Mouse (Mus musculus) midbrain, embryonic 12.5 days (tissue): ENCODE results near the gene Cog6. TPM values are rescaled to one million over a fixed set of nuclear protein-coding genes. Genes with fewer than 3 reads are reported as not detected.

Experiments
- ATAC-seq: fragments of 200-750 bp; cut with Nextera tagmentation; 2 replicates; pipeline ENCODE4 v1.8.0; 2017; ENCODE audit warnings: low read depth, moderate TSS enrichment, moderate library complexity; ENCODE audit not compliant: low FRiP score
- H3K27ac ChIP-seq: fragments of 300-500 bp; sonication (generic); replicated peaks from 2 replicates; pipeline ENCODE4 v1.5.1; 2016; ENCODE audit warnings: mild to moderate bottlenecking
- H3K27me3 ChIP-seq: fragments of 300-500 bp; sonication (generic); 2 replicates; pipeline ENCODE4 v1.6.1; 2016; ENCODE audit warnings: mild to moderate bottlenecking
- H3K36me3 ChIP-seq: fragments of 300-500 bp; sonication (generic); 2 replicates; pipeline ENCODE4 v1.6.1; 2016
- H3K4me1 ChIP-seq: fragments of 300-500 bp; sonication (generic); 2 replicates; pipeline ENCODE4 v1.6.1; 2016
- H3K4me2 ChIP-seq: fragments of 300-500 bp; sonication (generic); replicated peaks from 2 replicates; pipeline ENCODE4 v1.6.1; 2016; ENCODE audit warnings: mild to moderate bottlenecking, moderate library complexity
- H3K4me3 ChIP-seq: fragments of 300-500 bp; sonication (generic); 2 replicates; pipeline ENCODE4 v1.5.1; 2016; ENCODE audit warnings: mild to moderate bottlenecking
- H3K9ac ChIP-seq: fragments of 300-500 bp; sonication (generic); replicated peaks from 2 replicates; pipeline ENCODE4 v1.6.1; 2016; ENCODE audit warnings: mild to moderate bottlenecking, moderate library complexity
- H3K9me3 ChIP-seq: fragments of 300-500 bp; sonication (generic); 2 replicates; pipeline ENCODE4 v1.6.1; 2016; ENCODE audit warnings: mild to moderate bottlenecking
- WGBS: fragments of 180-500 bp; shearing (Covaris S2); methylation state at CpG from one replicate; pipeline ENCODE4 v1.1.7; 2016; 5-methylcytosine and 5-hydroxymethylcytosine counted together
- polyA plus RNA-seq: library from polyadenylated mRNA; unstranded; fragments of >200 nt; fragmentation: Nextera tagmentation; extraction: Ambion mirVana; gene quantifications from 2 replicates; pipeline ENCODE4 v1.2.1, GENCODE M21; 2016

Cog6 gene
- polyA plus RNA-seq, 1 experiment from 2014 or later, result 58.6 TPM

DNA sequence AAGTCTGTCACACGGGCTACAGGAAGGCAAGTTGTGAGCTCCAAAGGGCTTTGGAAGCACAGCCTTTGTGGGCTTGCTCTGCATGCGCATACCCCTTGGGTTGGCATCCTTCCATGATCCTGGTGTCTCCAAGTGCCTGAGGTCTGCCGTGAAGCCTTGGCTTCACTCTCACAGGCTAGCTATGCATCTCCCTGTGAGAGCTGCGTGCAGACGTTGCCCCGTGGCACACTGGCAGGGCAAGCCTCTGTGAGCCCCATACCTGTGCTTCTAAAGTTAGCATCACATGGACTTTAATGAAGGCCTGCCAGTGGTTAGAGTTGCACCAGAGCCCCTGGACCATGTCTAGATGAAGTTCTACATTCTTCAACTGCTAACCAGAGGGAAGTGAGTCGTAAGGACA lies 59.2 kb downstream of the Cog6 start:
- WGBS, result 94% methylated on average over 7 of the region's 7 CpGs
- no peak overlapping the region for H3K9ac ChIP-seq
- ATAC-seq, result no peak
- H3K27me3 ChIP-seq, result 0 out of 2 replicates have a peak, but pooled peaks cover 4% of the 10 kb centered on the region
- no peak overlapping the region for H3K4me2 ChIP-seq
- no peaks in the 10 kb centered on the region for H3K36me3 ChIP-seq
- no peak overlapping the region for H3K27ac ChIP-seq
- no peaks in the 10 kb centered on the region; the same call in 1 of the 2 replicates for H3K9me3 ChIP-seq
- no peak overlapping the region for H3K4me3 ChIP-seq
- peaks cover 7% of the 10 kb centered on the region for H3K4me1 ChIP-seq

DNA sequence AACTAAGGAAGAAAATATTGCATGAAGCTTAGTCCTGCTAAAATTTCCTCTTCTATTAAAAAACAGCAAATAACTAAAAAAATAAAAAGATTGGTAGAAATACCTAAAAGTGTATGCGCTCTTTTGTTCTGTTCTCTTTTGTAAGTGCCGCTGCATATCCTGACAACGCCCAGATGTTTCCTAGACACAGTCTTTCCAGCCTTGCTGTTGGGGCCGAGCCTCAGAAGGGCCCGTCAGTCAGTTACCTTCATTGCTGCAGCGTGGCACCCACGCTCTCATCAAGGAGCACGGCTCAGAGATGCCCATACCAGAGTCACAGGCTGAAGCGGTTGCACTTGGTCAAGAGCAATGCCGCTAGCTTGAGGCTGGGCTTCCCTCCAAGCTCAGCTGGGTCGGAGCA lies 60.8 kb downstream of the Cog6 start:
- no peaks in the 10 kb centered on the region for H3K36me3 ChIP-seq
- 86% methylated on average over 11 of the region's 11 CpGs for WGBS
- H3K4me1 ChIP-seq, result peaks cover 7% of the 10 kb centered on the region
- H3K9ac ChIP-seq, result no peak overlapping the region
- H3K27ac ChIP-seq, result no peak overlapping the region
- H3K4me2 ChIP-seq, result no peak overlapping the region
- no peaks in the 10 kb centered on the region; the same call in 1 of the 2 replicates for H3K9me3 ChIP-seq
- 0 out of 2 replicates have a peak, but pooled peaks cover 4% of the 10 kb centered on the region for H3K27me3 ChIP-seq
- H3K4me3 ChIP-seq, result no peak overlapping the region
- no peak for ATAC-seq

DNA sequence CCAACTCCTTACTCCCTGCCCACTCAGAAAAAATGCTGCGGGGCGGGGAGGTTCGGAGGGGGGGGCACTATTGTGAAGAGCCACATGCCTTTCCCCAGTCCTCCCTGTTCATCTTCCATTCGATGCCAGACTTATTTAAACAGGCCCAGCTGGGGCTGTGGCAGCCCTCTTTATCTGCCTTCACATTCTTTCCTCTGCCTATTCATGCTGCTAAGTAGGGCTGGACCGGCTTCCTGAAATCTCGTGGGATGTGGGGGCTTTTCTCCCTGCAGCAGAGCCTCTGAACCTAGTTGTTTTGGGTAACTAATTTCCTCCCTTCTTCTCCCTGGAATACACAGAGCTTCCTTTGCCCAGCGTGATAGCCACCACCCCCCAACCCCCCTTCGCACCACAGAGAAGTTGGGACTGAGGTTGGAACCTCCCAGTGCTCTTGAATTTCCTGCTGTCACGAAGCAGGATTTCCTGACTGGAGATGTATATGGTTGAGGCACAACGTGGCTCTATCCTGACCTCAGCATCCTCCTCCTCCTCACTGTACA lies 61.5 kb downstream of the Cog6 start:
- ATAC-seq, result peak; percentile 58
- H3K27me3 ChIP-seq, result 0 out of 2 replicates have a peak, but pooled peaks cover 4% of the 10 kb centered on the region
- no peaks in the 10 kb centered on the region for H3K36me3 ChIP-seq
- WGBS, result 14% methylated on average over 10 of the region's 10 CpGs
- no peak overlapping the region for H3K4me3 ChIP-seq
- no peak overlapping the region for H3K27ac ChIP-seq
- H3K9ac ChIP-seq, result no peak overlapping the region
- no peaks in the 10 kb centered on the region; the same call in 1 of the 2 replicates for H3K9me3 ChIP-seq
- peaks cover 7% of the 10 kb centered on the region for H3K4me1 ChIP-seq
- H3K4me2 ChIP-seq, result 0 out of 2 replicates have a peak overlapping the region, but pooled peaks have one; percentile 0

DNA sequence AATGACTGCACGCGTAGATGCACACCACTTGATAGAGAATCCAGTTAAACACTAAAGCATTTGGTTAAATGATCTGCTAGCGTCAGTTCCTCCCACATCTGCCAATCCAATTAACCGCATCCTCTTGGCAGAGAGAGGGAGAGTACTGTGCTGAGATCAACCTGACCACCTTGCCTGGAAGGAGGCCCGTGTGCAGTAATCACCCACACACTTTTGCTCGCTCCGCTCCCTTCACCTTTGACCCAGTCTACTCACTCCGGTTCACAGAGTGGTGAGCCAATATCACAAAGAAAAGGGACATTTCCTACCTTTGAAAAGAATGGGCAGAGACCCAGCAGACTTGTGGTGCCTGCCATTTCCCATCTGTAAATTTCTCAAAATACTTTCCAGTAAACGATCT lies 62.4 kb downstream of the Cog6 start:
- H3K4me3 ChIP-seq, result no peak overlapping the region
- no peak for ATAC-seq
- no peaks in the 10 kb centered on the region for H3K27me3 ChIP-seq
- peaks cover 7% of the 10 kb centered on the region for H3K4me1 ChIP-seq
- no peaks in the 10 kb centered on the region for H3K36me3 ChIP-seq
- H3K27ac ChIP-seq, result no peak overlapping the region
- WGBS, result 66% methylated on average over 9 of the region's 9 CpGs
- no peak overlapping the region for H3K4me2 ChIP-seq
- no peaks in the 10 kb centered on the region for H3K9me3 ChIP-seq
- H3K9ac ChIP-seq, result no peak overlapping the region

DNA sequence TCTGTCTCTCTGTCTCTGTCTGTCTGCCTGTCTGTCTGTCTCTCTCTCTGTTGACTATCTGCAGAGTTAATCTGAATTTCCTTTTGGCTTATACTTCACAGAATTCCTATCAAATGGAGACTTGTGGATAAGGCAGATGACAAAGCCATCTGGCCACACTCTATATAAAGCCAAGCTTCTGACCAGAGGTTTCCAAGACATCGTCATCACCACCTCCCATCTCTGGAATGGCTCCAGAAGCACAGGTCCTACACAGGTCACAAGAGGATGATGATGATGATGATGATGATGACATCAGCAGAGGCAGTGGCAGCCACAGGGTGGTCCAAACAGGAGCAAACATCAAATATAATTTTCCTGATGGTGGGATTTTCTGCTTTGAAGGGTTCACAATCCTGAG lies 63.2 kb downstream of the Cog6 start:
- Histone ChIP-seq H3K36me3 (no peaks in the 10 kb centered on the region), H3K27me3 (no peaks in the 10 kb centered on the region), H3K27ac (no peak overlapping the region), H3K4me3 (no peak overlapping the region), H3K4me2 (no peak overlapping the region), H3K4me1 (peaks cover 7% of the 10 kb centered on the region), H3K9me3 (no peaks in the 10 kb centered on the region), H3K9ac (no peak overlapping the region)
- ATAC-seq, result no peak
- WGBS, result 94% methylated on average over 1 of the region's 1 CpGs

DNA sequence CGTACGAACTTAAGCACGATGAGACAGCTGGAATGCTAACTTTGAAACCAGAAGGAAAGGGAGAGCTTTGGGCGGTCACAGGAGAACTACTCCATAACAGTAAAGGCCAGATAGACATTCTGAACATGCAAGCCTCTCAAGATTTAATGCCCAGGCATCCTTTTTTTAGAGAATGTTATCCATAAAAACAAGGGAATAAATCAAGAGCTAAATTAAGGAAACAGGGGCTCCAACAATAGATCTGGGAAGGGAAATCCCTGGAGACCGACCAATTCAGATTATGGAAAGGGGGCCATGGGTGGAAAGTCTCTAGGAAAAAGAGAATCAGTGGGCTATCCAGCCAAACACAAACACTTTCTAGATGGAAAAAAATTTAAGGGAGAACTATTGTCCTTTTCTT lies 68.2 kb downstream of the Cog6 start:
- H3K36me3 ChIP-seq, result no peaks in the 10 kb centered on the region
- WGBS, result 97% methylated on average over 5 of the region's 5 CpGs
- H3K9me3 ChIP-seq, result no peaks in the 10 kb centered on the region
- no peak overlapping the region for H3K4me3 ChIP-seq
- no peak overlapping the region for H3K9ac ChIP-seq
- ATAC-seq, result no peak
- no peaks in the 10 kb centered on the region for H3K4me1 ChIP-seq
- H3K4me2 ChIP-seq, result no peak overlapping the region
- no peak overlapping the region for H3K27ac ChIP-seq
- H3K27me3 ChIP-seq, result no peaks in the 10 kb centered on the region

DNA sequence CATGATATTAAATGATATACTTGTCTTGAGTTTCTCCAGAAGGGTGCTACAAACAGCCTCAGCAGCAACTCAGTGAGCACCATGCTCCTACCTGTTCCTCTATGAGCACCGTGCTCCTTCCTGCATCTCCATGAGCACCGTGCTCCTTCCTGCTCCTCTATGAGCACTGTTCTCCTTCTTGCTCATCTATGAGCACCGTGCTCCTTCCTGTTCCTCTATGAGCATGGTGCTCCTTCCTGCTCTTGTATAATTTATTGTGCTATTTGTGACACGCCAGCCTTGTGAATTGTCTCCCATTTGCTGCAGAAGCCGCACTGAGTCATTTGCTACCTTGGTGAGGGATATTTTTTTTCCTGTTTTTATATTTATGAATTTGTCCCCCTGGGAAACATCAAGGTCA lies 69.6 kb downstream of the Cog6 start:
- no peak overlapping the region for H3K9ac ChIP-seq
- ATAC-seq, result no peak
- no peaks in the 10 kb centered on the region for H3K27me3 ChIP-seq
- no peaks in the 10 kb centered on the region for H3K9me3 ChIP-seq
- 96% methylated on average over 5 of the region's 5 CpGs for WGBS
- H3K4me2 ChIP-seq, result no peak overlapping the region
- H3K27ac ChIP-seq, result no peak overlapping the region
- H3K4me3 ChIP-seq, result no peak overlapping the region
- no peaks in the 10 kb centered on the region for H3K4me1 ChIP-seq
- no peaks in the 10 kb centered on the region for H3K36me3 ChIP-seq

DNA sequence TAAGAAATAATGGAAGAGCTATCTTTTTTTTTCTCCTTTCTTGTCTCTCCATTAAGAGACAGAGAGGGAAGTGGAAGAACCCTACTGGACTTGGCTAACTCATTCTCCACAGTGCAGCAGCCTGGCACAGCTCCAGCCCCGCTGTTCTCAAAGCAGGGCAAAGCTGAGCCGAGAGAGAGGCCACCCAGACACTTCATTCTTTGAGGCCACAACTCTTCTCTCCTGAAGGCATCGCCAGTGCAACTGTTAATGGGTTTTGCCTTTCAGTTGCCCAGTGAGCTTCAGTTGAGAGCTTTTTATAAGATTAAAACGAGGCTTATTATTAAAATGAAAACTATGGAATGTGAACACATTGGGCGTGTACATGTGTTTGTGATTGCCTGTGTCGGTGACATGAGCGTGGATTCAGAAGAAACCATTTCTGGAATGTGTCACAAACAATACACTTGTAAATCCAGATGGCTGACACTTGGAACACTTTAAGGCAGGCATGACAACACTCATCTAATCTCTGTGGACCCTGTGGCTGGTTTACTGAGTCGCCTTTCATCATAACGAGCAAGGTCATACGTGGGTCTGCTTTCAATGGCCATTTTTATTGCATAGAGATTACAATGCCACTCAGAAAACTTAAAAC lies 76.1 kb downstream of the Cog6 start:
- no peak overlapping the region for H3K9ac ChIP-seq
- no peak overlapping the region for H3K4me2 ChIP-seq
- 44% methylated on average over 10 of the region's 10 CpGs for WGBS
- no peak overlapping the region for H3K27ac ChIP-seq
- peaks cover 17% of the 10 kb centered on the region; the same call in 1 of the 2 replicates for H3K4me1 ChIP-seq
- H3K4me3 ChIP-seq, result no peak overlapping the region
- H3K9me3 ChIP-seq, result no peaks in the 10 kb centered on the region
- H3K36me3 ChIP-seq, result no peaks in the 10 kb centered on the region
- 0 out of 2 replicates have a peak, but pooled peaks have one; percentile 73 for ATAC-seq
- no peaks in the 10 kb centered on the region for H3K27me3 ChIP-seq

DNA sequence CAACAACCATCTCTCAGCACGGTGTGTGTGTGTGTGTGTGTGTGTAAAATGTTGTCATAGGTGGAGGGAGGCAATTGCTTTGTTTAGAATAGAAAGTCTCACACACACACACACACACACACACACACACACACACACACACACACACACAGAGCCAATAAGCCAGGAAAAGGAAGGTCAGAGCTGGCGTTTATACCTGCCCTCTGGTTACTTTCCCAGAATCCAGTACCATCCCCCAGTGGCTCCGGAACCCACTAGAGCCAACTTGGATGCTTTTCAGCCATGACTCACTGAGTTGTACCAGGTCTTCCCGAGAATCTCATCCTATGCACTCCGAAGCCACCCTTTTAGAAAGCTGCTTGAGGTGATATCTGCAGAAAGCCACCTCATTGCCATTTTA lies 78.6 kb downstream of the Cog6 start:
- Histone ChIP-seq H3K27ac (no peak overlapping the region), H3K27me3 (no peaks in the 10 kb centered on the region; the same call in 1 of the 2 replicates), H3K4me3 (no peak overlapping the region), H3K4me1 (peaks cover 17% of the 10 kb centered on the region; the same call in 1 of the 2 replicates), H3K4me2 (no peak overlapping the region), H3K9ac (no peak overlapping the region), H3K9me3 (no peaks in the 10 kb centered on the region), H3K36me3 (no peaks in the 10 kb centered on the region)
- 85% methylated on average over 5 of the region's 5 CpGs for WGBS
- ATAC-seq, result no peak

DNA sequence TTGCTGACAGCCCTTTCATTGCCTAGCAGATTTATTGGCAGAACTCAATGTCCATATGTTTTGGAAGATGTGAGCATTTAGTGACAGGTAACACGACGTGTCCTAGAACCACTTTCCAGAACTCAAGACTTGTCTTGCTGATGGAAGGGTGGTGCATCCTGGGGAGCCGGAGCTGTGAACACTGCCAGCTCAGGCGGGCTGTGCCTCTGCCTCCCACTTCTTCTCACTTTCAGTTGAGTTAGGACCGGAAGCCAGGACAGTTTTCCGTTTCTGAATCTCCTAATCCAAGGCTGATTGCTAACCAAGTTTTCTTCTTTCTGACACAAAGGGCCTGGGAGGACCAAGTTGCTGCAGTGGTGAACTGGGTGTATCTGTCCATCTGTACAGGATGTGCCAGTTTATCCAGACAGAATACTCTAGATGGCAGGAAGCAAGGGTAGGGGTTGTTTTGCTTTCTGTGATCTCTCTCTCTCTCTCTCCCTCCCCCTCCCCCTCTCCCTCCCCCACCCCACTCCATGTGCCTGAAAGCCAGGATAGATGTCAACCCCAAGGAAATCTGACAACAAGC lies 79.2 kb downstream of the Cog6 start:
- H3K36me3 ChIP-seq, result no peaks in the 10 kb centered on the region
- peaks cover 17% of the 10 kb centered on the region; the same call in 1 of the 2 replicates for H3K4me1 ChIP-seq
- no peaks in the 10 kb centered on the region; the same call in 1 of the 2 replicates for H3K27me3 ChIP-seq
- no peak overlapping the region for H3K4me2 ChIP-seq
- no peaks in the 10 kb centered on the region for H3K9me3 ChIP-seq
- no peak overlapping the region for H3K27ac ChIP-seq
- WGBS, result 81% methylated on average over 6 of the region's 6 CpGs
- no peak overlapping the region for H3K9ac ChIP-seq
- no peak overlapping the region for H3K4me3 ChIP-seq
- no peak for ATAC-seq

DNA sequence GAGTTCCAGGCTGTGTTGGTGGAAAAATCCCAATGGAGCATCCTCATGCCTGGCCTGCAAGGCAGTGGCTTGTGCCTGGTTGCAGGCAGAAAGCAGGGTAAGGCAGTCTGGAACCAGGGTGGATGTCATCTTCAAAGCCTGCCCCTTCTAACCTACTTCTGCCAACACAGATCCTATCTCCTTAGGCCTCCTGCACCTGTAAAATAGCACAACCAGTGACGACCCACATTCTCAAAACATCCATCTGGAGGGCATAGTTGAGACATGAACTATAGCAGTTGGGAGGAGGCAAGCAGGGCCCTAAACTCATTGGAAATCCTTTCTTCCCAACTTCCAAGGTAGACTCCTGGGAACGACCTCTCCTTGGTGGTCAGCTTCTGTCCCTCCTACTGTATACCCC lies 85.1 kb downstream of the Cog6 start:
- H3K27ac ChIP-seq, result no peak overlapping the region
- no peak overlapping the region for H3K4me3 ChIP-seq
- H3K9me3 ChIP-seq, result no peaks in the 10 kb centered on the region
- no peak for ATAC-seq
- peaks cover 28% of the 10 kb centered on the region; the same call in 1 of the 2 replicates for H3K27me3 ChIP-seq
- H3K4me1 ChIP-seq, result no peaks in the 10 kb centered on the region
- no peak overlapping the region for H3K9ac ChIP-seq
- H3K36me3 ChIP-seq, result no peaks in the 10 kb centered on the region
- H3K4me2 ChIP-seq, result no peak overlapping the region
- 80% methylated on average over 2 of the region's 2 CpGs for WGBS
